Mouse (Mus musculus) spleen, adult 2 months (tissue): ENCODE data around the gene Cep128.

ENCODE experiments used
- CTCF ChIP-seq: fragments of 200-500 bp; IDR thresholded peaks from 2 replicates; pipeline ENCODE4 v1.5.1; 2011; ENCODE audit warnings: mild to moderate bottlenecking, inconsistent platforms; ENCODE audit not compliant: insufficient read depth, insufficient read length, insufficient replicate concordance; ENCODE audit errors: extremely low read depth
- POLR2A ChIP-seq: fragments of 200-500 bp; IDR thresholded peaks from 2 replicates; pipeline ENCODE4 v1.6.1; 2011; ENCODE audit warnings: low read depth, low read length, inconsistent platforms

DNA sequence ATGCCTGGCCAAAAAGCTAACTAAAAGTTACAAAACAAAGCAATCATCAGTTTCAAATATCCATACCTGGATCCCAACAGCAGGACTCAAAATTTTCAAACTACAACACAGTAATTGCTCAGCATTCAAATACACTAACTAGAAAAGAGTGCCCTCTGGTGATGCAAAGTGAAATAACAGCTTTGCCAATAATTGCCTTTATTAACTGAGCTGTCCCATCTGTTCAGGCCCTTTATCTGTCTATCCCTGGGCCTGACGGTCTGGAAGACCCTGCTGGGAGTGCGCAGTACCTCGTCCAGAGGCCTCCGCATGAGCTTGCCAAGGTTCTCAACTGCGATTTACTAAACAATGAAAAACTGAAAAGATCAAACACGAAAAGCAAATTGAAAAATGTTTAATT lies 58.1 kb downstream of the Cep128 start:
- TF ChIP-seq CTCF, result no peak
- TF ChIP-seq POLR2A, result no peak
